Mouse (Mus musculus) liver, postnatal 0 days (tissue): ENCODE measurements at regions not wholly inside any gene's neighbourhood (a gene's known extent, or its start where the extent isn't known, plus 50 kb on each side); places are given as distances from the start of the nearest gene placed in this dataset.

Source experiments
- CTCF ChIP-seq: sonication (generic); IDR thresholded peaks from 2 replicates; pipeline ENCODE4 v1.5.1; 2016; ENCODE audit warnings: antibody characterized with exemption, low read depth
- EP300 ChIP-seq: IDR thresholded peaks from 2 replicates; pipeline ENCODE4 v1.6.1; 2016; ENCODE audit warnings: antibody characterized with exemption, low read depth, mild to moderate bottlenecking

- TF ChIP-seq EP300: no peak
- TF ChIP-seq CTCF: no peak
These were observed 139.2 kb downstream of the Cdc5l start for GRCm38 (mm10) chr17:45294256-45294865.
